Mouse (Mus musculus) left cerebral cortex, postnatal 14 days (tissue): ENCODE measurements at regions not wholly inside any gene's neighbourhood (a gene's known extent, or its start where the extent isn't known, plus 50 kb on each side); places are given as distances from the start of the nearest gene placed in this dataset.
A peak's percentile ranks its signal among the peaks of the same experiment; 100 is the strongest.
"Not testable (repeated sequence)": the region's sequence is repeated elsewhere in the genome, so short reads cannot be mapped to it uniquely, and the experiment has no call there.

ENCODE experiments used
- DNase-seq, 2 experiments: peaks; one replicate each; pipeline ENCODE4 v3.0.0; 2021 to 2022; ENCODE audit warnings: low spot score in 2 of 2, mixed read lengths in 1 of 2
- intact Hi-C: fragments of 180-260 bp; cut with DNase I; formaldehyde crosslinking; loops from one replicate; pipeline ENCODE4 v1.15.1; 2025

- peak; percentile 64 to 68 for DNase-seq
- intact Hi-C loops = loop anchor here (5.0 kb wide), 1 partner anchor 150 kb away; no protein-coding TSS in a partner anchor
Measured at GRCm38 (mm10) chr5:74792301-74792700, 89.6 kb upstream of the Lnx1 start.

- DNase-seq = not testable (repeated sequence)
- intact Hi-C loops = loop anchor here (5.0 kb wide), 1 partner anchor 152 kb away; no protein-coding TSS in a partner anchor
Measured at GRCm38 (mm10) chr5:74790501-74790900, 87.8 kb upstream of the Lnx1 start.

GRCm38 (mm10) chr5:74783906-74784305 lies 81.2 kb upstream of the Lnx1 start:
- intact Hi-C loops = no loop called here
- no peak for DNase-seq

- no peak for DNase-seq
- intact Hi-C loops = no loop called here
Measured at GRCm38 (mm10) chr5:74778076-74778465, 75.4 kb upstream of the Lnx1 start.

- intact Hi-C loops = no loop called here
- no peak for DNase-seq
Measured at GRCm38 (mm10) chr5:74777381-74778075, 74.8 kb upstream of the Lnx1 start.

- intact Hi-C loops = no loop called here
- no peak for DNase-seq
Measured at GRCm38 (mm10) chr5:74776081-74776480, 73.4 kb upstream of the Lnx1 start.

GRCm38 (mm10) chr5:74775596-74775995 lies 72.9 kb upstream of the Lnx1 start:
- no peak for DNase-seq
- intact Hi-C loops = no loop called here

- no peak for DNase-seq
- intact Hi-C loops = no loop called here
Measured at GRCm38 (mm10) chr5:74773558-74774429, 71.1 kb upstream of the Lnx1 start.

- intact Hi-C loops = no loop called here
- no peak for DNase-seq
Measured at GRCm38 (mm10) chr5:74771121-74771520, 68.4 kb upstream of the Lnx1 start.

- intact Hi-C loops = no loop called here
Measured at GRCm38 (mm10) chr5:74769023-74769422, 66.3 kb upstream of the Lnx1 start.

GRCm38 (mm10) chr5:74767993-74768392 lies 65.3 kb upstream of the Lnx1 start:
- no peak for DNase-seq
- intact Hi-C loops = no loop called here

More at GRCm38 (mm10) chr5:74769023-74769422, 66.3 kb upstream of the Lnx1 start:
- DNase-seq = no peak

- no peak for DNase-seq
- intact Hi-C loops = no loop called here
Measured at GRCm38 (mm10) chr5:74766211-74766610, 63.5 kb upstream of the Lnx1 start.

- DNase-seq = no peak
- intact Hi-C loops = no loop called here
Measured at GRCm38 (mm10) chr5:74765061-74765767, 62.5 kb upstream of the Lnx1 start.

- DNase-seq = no peak
- intact Hi-C loops = no loop called here
Measured at GRCm38 (mm10) chr5:74757557-74757956, 54.8 kb upstream of the Lnx1 start.

- intact Hi-C loops = no loop called here
- DNase-seq = no peak
Measured at GRCm38 (mm10) chr5:74752961-74753360, 50.2 kb upstream of the Lnx1 start.
